Mouse (Mus musculus) cortical plate, adult 2 months (tissue): Measurements from ENCODE around the gene Ramp1.

Experiments used
- CTCF ChIP-seq: fragments of 200-500 bp; IDR thresholded peaks from 2 replicates; pipeline ENCODE4 v1.5.1; 2011; ENCODE audit warnings: mild to moderate bottlenecking, control low read depth, low read length; ENCODE audit not compliant: insufficient read depth; ENCODE audit errors: extremely low read depth
- POLR2A ChIP-seq: fragments of 200-500 bp; IDR thresholded peaks from 2 replicates; pipeline ENCODE4 v1.6.1; 2011; ENCODE audit warnings: mild to moderate bottlenecking, low read length, control low read depth; ENCODE audit not compliant: insufficient read depth; ENCODE audit errors: extremely low read depth

GRCm38 (mm10) chr1:91257918-91258317 is 78.3 kb downstream of the Ramp1 start:
- TF ChIP-seq CTCF (no peak), POLR2A (no peak)
